20 mouse cellular contexts compared by ENCODE assay signal in genomic region chr3:22230635-22231034, GRCm38 (mm10).
"Had no signal": no experiment of that assay in that cellular context is flagged by ENCODE, and none has a peak within 500 bp of the region (broad histone marks: within the 10 kb centered on the region; RNA-seq: fewer than 3 reads in every experiment).

No protein-coding gene starts in this region.

- H3K9me3 ChIP-seq: liver, embryonic 15.5 days; lung, embryonic 15.5 days; neural tube, embryonic 15.5 days had no signal

- H3K36me3 ChIP-seq: liver, embryonic 15.5 days; lung, embryonic 15.5 days; neural tube, embryonic 13.5 days; neural tube, embryonic 15.5 days had no signal

- H3K4me3 ChIP-seq: liver, embryonic 15.5 days; lung, embryonic 15.5 days; neural tube, embryonic 13.5 days; neural tube, embryonic 15.5 days had no signal

- H3K9ac ChIP-seq: liver, embryonic 15.5 days; liver, postnatal 0 days; lung, embryonic 15.5 days; neural tube, embryonic 13.5 days; neural tube, embryonic 15.5 days had no signal

- ATAC-seq: liver, postnatal 0 days; lung, postnatal 0 days had no signal

- DNase-seq: liver, postnatal 0 days; lung, adult 2 months; lung, postnatal 14 days; lung, postnatal 36 days; midbrain, embryonic 14.5 days; retina, postnatal 1 day; right cerebral cortex, adult 18-20 months; right cerebral cortex, postnatal 25 days; right cerebral cortex, postnatal 4 days; spleen, adult 18-20 months; thymus, adult 18-20 months; thymus, postnatal 14 days; thymus, postnatal 36 days had no signal

- H3K4me1 ChIP-seq: liver, embryonic 15.5 days; lung, embryonic 15.5 days; neural tube, embryonic 13.5 days; neural tube, embryonic 15.5 days had no signal

- H3K27me3 ChIP-seq: liver, embryonic 15.5 days; lung, embryonic 15.5 days; neural tube, embryonic 13.5 days; neural tube, embryonic 15.5 days had no signal

- H3K4me2 ChIP-seq: liver, embryonic 15.5 days; lung, embryonic 15.5 days; midbrain, embryonic 11.5 days; neural tube, embryonic 13.5 days; neural tube, embryonic 15.5 days had no signal

- H3K27ac ChIP-seq: liver, embryonic 15.5 days; lung, embryonic 15.5 days; macrophage; neural tube, embryonic 13.5 days; neural tube, embryonic 15.5 days had no signal
